Mouse (Mus musculus) gastrocnemius, adult 8-10 months (tissue): ENCODE results near the gene Snapc2. TPM values are rescaled to one million over a fixed set of nuclear protein-coding genes. Genes with fewer than 3 reads are reported as not detected.
"Not testable (repeated sequence)": the region's sequence is repeated elsewhere in the genome, so short reads cannot be mapped to it uniquely, and the experiment has no call there.

Source experiments
- DNase-seq, 2 experiments: peaks; one replicate each; pipeline ENCODE4 v3.0.0; 2022; ENCODE audit warnings: low spot score in 2 of 2
- total RNA-seq, 4 experiments: library from RNA; stranded (reverse); gene quantifications; 2 replicates each; pipeline ENCODE4 v1.2.4; 2022

Gene Snapc2
- total RNA-seq, 4 experiments from 2014 or later = 10.5 to 11.7 (median 11.5) TPM

- DNase-seq = no peak
Observed at GRCm38 (mm10) chr8:4237814-4238433, 15.0 kb upstream of the Snapc2 start.

GRCm38 (mm10) chr8:4238434-4239192 is 14.3 kb upstream of the Snapc2 start, which contains the start of the genes Map2k7 and Gm49320:
TSS of gene Map2k7 (plus strand) at chr8:4238740.
TSS of gene Gm49320 (plus strand) at chr8:4238865.
- peak; percentile 100 for DNase-seq

GRCm38 (mm10) chr8:4239193-4239890 is 13.5 kb upstream of the Snapc2 start:
- DNase-seq = no peak

GRCm38 (mm10) chr8:4245061-4245460 is 7.8 kb upstream of the Snapc2 start:
- DNase-seq = no peak

- DNase-seq = no peak
Observed at GRCm38 (mm10) chr8:4245737-4246136, 7.1 kb upstream of the Snapc2 start.

- DNase-seq = no peak
Observed at GRCm38 (mm10) chr8:4247241-4247640, 5.6 kb upstream of the Snapc2 start.

- DNase-seq = no peak
Observed at GRCm38 (mm10) chr8:4247951-4248540, 4.8 kb upstream of the Snapc2 start, which contains the start of gene Tgfbr3l. TSS of gene Tgfbr3l (plus strand) at chr8:4248214.

- no peak for DNase-seq
Observed at GRCm38 (mm10) chr8:4249213-4249612, 3.7 kb upstream of the Snapc2 start.

- DNase-seq = peak; percentile 57 to 81
Observed at GRCm38 (mm10) chr8:4250306-4250970, 2.4 kb upstream of the Snapc2 start.

GRCm38 (mm10) chr8:4252116-4252760 is 642 bp upstream of the Snapc2 start:
- DNase-seq = no peak

GRCm38 (mm10) chr8:4254001-4254400 is 1.1 kb downstream of the Snapc2 start:
- DNase-seq = no peak

- DNase-seq = not testable (repeated sequence)
Observed at GRCm38 (mm10) chr8:4255471-4255870, 2.6 kb downstream of the Snapc2 start.

GRCm38 (mm10) chr8:4256911-4257310 is 4.0 kb downstream of the Snapc2 start:
- no peak for DNase-seq

GRCm38 (mm10) chr8:4257350-4257749 is 4.5 kb downstream of the Snapc2 start:
- no peak for DNase-seq

- DNase-seq = peak in 1 of 2 experiments; percentile 50
Observed at GRCm38 (mm10) chr8:4258233-4258632, 5.4 kb downstream of the Snapc2 start.

GRCm38 (mm10) chr8:4258678-4259077 is 5.8 kb downstream of the Snapc2 start:
- DNase-seq = no peak

GRCm38 (mm10) chr8:4259125-4259804 is 6.4 kb downstream of the Snapc2 start, which contains the start of gene Ctxn1:
TSS of gene Ctxn1 (minus strand) at chr8:4259274.
- peak; percentile 84 to 88 for DNase-seq

GRCm38 (mm10) chr8:4259805-4260170 is 6.9 kb downstream of the Snapc2 start:
- DNase-seq = no peak

GRCm38 (mm10) chr8:4263105-4263791 is 10.4 kb downstream of the Snapc2 start:
- no peak for DNase-seq
